Comparison of ENCODE assay signal across 11 mouse cellular contexts in genomic region chr6:65049100-65049499, GRCm38 (mm10). TPM values are rescaled to one million over a fixed set of nuclear protein-coding genes. Genes with fewer than 3 reads are reported as not detected.
DNase-seq lines count a peak whose midpoint lies in the region; ATAC-seq and TF ChIP-seq lines count a peak whose summit lies in the region.
"Had no signal": no experiment of that assay in that cellular context is flagged by ENCODE, and none has a peak within 500 bp of the region (broad histone marks: within the 10 kb centered on the region; RNA-seq: fewer than 3 reads in every experiment).

No protein-coding gene starts in this region.

- no peak overlapping the region for H3K4me3 ChIP-seq in intestine, postnatal 0 days (ENCODE audit: low read depth, low read length)
- H3K4me3 ChIP-seq in intestine, embryonic 16.5 days (ENCODE audit: low read length), result no peak overlapping the region
- H3K4me3 ChIP-seq in forebrain, embryonic 14.5 days (ENCODE audit: low read depth, low read length), result no peak overlapping the region
- H3K4me3 ChIP-seq: limb, embryonic 15.5 days had no signal

- H3K36me3 ChIP-seq in intestine, postnatal 0 days (ENCODE audit: control insufficient read depth, insufficient read depth), result peaks cover 43% of the 10 kb centered on the region
- peaks cover 9% of the 10 kb centered on the region; the same call in 1 of the 2 replicates for H3K36me3 ChIP-seq in intestine, embryonic 16.5 days (ENCODE audit: control insufficient read depth, insufficient read depth, low read length)
- H3K36me3 ChIP-seq in forebrain, embryonic 14.5 days (ENCODE audit: control insufficient read depth, insufficient read depth, low read length), result peaks cover 79% of the 10 kb centered on the region

- 98% methylated on average over 4 of the region's 4 CpGs for WGBS in intestine, postnatal 0 days
- WGBS in intestine, embryonic 16.5 days, result 90% methylated on average over 4 of the region's 4 CpGs
- 94% methylated on average over 4 of the region's 4 CpGs for WGBS in forebrain, embryonic 14.5 days

- H3K4me2 ChIP-seq in intestine, postnatal 0 days (replicated peaks; ENCODE audit: low read depth), result no peak overlapping the region
- H3K4me2 ChIP-seq in intestine, embryonic 16.5 days (ENCODE audit: low read depth, low read length), result no peak overlapping the region
- H3K4me2 ChIP-seq in forebrain, embryonic 14.5 days (ENCODE audit: low read length), result no peak overlapping the region
- H3K4me2 ChIP-seq: limb, embryonic 15.5 days had no signal

- ATAC-seq in intestine, postnatal 0 days, result no peak
- ATAC-seq in intestine, embryonic 16.5 days, result no peak
- no peak for ATAC-seq in forebrain, embryonic 14.5 days

- H3K9ac ChIP-seq in intestine, postnatal 0 days (ENCODE audit: low read depth, low read length), result no peak overlapping the region
- no peak overlapping the region for H3K9ac ChIP-seq in intestine, embryonic 16.5 days (ENCODE audit: low read depth, low read length)
- no peak overlapping the region for H3K9ac ChIP-seq in forebrain, embryonic 14.5 days (ENCODE audit: low read length)
- H3K9ac ChIP-seq: limb, embryonic 15.5 days had no signal

- no peak for TF ChIP-seq POLR2A in brain, embryonic 14.5 days (IDR thresholded peaks at IDR 0.05; ENCODE audit: borderline replicate concordance, extremely low read depth, insufficient read depth, insufficient read length, poor library complexity, severe bottlenecking)

- peak; percentile 49 for TF ChIP-seq CTCF in intestine, postnatal 0 days (IDR thresholded peaks at IDR 0.05; ENCODE audit: low read depth)
- TF ChIP-seq CTCF in brain, embryonic 14.5 days (IDR thresholded peaks at IDR 0.05; ENCODE audit: borderline replicate concordance, extremely low read depth, insufficient read depth, insufficient read length), result peak; percentile 2; the same call in 1 of the 2 replicates

- H3K27ac ChIP-seq in intestine, postnatal 0 days (ENCODE audit: low read depth, low read length), result no peak overlapping the region
- no peak overlapping the region for H3K27ac ChIP-seq in intestine, embryonic 16.5 days (ENCODE audit: low read length)
- no peak overlapping the region for H3K27ac ChIP-seq in forebrain, embryonic 14.5 days (ENCODE audit: low read depth, low read length)
- H3K27ac ChIP-seq: limb, embryonic 15.5 days had no signal

- peak; percentile 14 for DNase-seq in thymus, postnatal 4 days
- no peak for DNase-seq in thymus, postnatal 0 days (ENCODE audit: low spot score)
- DNase-seq in brain, embryonic 14.5 days (ENCODE audit: low read depth), result no peak
- no peak for DNase-seq in forebrain, embryonic 14.5 days (ENCODE audit: low spot score)
- no peak for DNase-seq in yolk sac, embryonic 10.5 days (ENCODE audit: low spot score)
- DNase-seq in urinary bladder, adult 2 months (ENCODE audit: low spot score), result no peak
- DNase-seq: adrenal gland, adult 8-10 months; spleen, adult 18-20 months had no signal

- H3K4me1 ChIP-seq in intestine, postnatal 0 days (replicated peaks; ENCODE audit: control insufficient read depth, insufficient read depth, low read length), result no peaks in the 10 kb centered on the region
- no peaks in the 10 kb centered on the region for H3K4me1 ChIP-seq in intestine, embryonic 16.5 days (ENCODE audit: control insufficient read depth, insufficient read depth, low read length)
- H3K4me1 ChIP-seq in forebrain, embryonic 14.5 days (ENCODE audit: control insufficient read depth, insufficient read depth, low read length), result peaks cover 2% of the 10 kb centered on the region
- H3K4me1 ChIP-seq: limb, embryonic 15.5 days had no signal

- H3K27me3 ChIP-seq in intestine, postnatal 0 days (replicated peaks; ENCODE audit: control insufficient read depth, insufficient read depth, low read length), result no peaks in the 10 kb centered on the region
- H3K27me3 ChIP-seq in intestine, embryonic 16.5 days (replicated peaks; ENCODE audit: control insufficient read depth, insufficient read depth, low read length), result no peaks in the 10 kb centered on the region
- H3K27me3 ChIP-seq in forebrain, embryonic 14.5 days (replicated peaks; ENCODE audit: control insufficient read depth, insufficient read depth, low read length), result no peaks in the 10 kb centered on the region
- H3K27me3 ChIP-seq: limb, embryonic 15.5 days had no signal

- no peaks in the 10 kb centered on the region for H3K9me3 ChIP-seq in intestine, postnatal 0 days (ENCODE audit: control insufficient read depth)
- no peaks in the 10 kb centered on the region for H3K9me3 ChIP-seq in intestine, embryonic 16.5 days (ENCODE audit: control insufficient read depth, low read length)
- no peaks in the 10 kb centered on the region for H3K9me3 ChIP-seq in forebrain, embryonic 14.5 days (replicated peaks; ENCODE audit: control insufficient read depth, low read length)
- H3K9me3 ChIP-seq: limb, embryonic 15.5 days had no signal

RNA-seq across cellular contexts. Expression of gene Smarcad1, which starts 6.7 kb away (rescaled TPM):
- 30.9 and 32.4 TPM in 2 replicates for polyA plus RNA-seq in intestine, postnatal 0 days (2015; fragmentation: Nextera tagmentation; extraction: Ambion mirVana)
- polyA plus RNA-seq in intestine, embryonic 16.5 days (2015; fragmentation: Nextera tagmentation; extraction: Ambion mirVana), result 31.5 and 41.7 TPM in 2 replicates
- polyA plus RNA-seq in thymus, postnatal 0 days (2015; fragmentation: Nextera tagmentation; extraction: Ambion mirVana), result 77.8 and 96.3 TPM in 2 replicates
- polyA plus RNA-seq in brain, embryonic 14.5 days (2012; rRNA removed), result 81.8 and 89.3 TPM in 2 replicates
- polyA plus RNA-seq in forebrain, embryonic 14.5 days (2014; fragmentation: Nextera tagmentation; extraction: Ambion mirVana), result 101 and 106 TPM in 2 replicates
- polyA plus RNA-seq in urinary bladder, adult 2 months (2012; rRNA removed), result 21.2 TPM in 2 replicates
